Mouse (Mus musculus) urinary bladder, postnatal 36 days (tissue): Measurements from ENCODE around the gene Pign.

ENCODE experiments used
- DNase-seq, 2 experiments: peaks; one replicate each; pipeline ENCODE4 v3.0.0; 2022; ENCODE audit warnings: low spot score in 2 of 2, mixed read lengths in 1 of 2

Gene Pign

GRCm38 (mm10) chr1:105663171-105663961 lies at the start of gene Pign, which contains the start of gene Relch:
Gene Pign (minus strand): TSS chr1:105663677.
Gene Relch (plus strand): TSS chr1:105663861.
- peak; percentile 92 to 98 for DNase-seq

GRCm38 (mm10) chr1:105712822-105713221 lies 49.3 kb upstream of the Pign start:
- no peak for DNase-seq

DNA sequence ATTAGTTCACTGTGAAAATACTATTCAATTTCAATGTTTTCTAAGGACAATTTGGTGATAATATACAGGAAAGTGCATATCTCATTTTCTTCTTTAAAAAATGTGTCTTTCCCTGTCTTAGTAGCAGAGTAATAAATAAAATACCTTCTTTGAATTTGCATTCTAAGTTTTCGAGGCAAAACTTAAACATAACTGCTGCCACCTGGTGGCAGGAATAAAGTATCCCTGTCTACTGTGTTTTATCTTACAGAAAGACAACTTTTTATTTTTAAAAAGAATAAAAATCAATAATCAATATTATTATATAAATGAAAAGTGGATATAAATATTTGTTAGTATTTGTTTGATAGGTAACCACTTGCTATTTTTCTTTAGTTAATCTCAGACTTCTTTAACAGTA lies 47.8 kb upstream of the Pign start:
- peak in 1 of 2 experiments; percentile 3 for DNase-seq

- no peak for DNase-seq
Observed at GRCm38 (mm10) chr1:105709415-105709814, 45.9 kb upstream of the Pign start.

GRCm38 (mm10) chr1:105700984-105701530 lies 37.6 kb upstream of the Pign start:
- DNase-seq: no peak

GRCm38 (mm10) chr1:105695581-105695980 lies 32.1 kb upstream of the Pign start:
- no peak for DNase-seq

DNA sequence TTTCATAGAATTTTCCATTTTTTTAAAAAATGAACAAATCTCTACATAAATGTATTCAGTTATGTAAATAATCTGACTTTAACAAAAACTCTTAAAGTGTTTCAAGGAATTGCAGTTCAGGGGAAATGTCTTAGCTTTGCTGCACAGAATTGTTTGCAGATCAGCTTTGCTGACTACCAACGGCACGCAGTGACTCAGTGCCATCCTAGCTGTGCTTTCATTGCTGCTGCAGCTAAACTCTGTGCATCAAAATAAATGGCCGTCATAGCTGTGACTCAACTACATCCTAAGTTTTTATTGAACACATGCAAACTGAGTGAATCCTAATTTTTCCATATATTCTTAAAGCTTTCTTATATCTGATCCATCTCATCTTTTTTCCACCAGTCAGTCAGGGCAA lies 22.0 kb upstream of the Pign start:
- DNase-seq: no peak

- DNase-seq: no peak
Observed at GRCm38 (mm10) chr1:105680587-105680986, 17.1 kb upstream of the Pign start.

GRCm38 (mm10) chr1:105674763-105675162 lies 11.3 kb upstream of the Pign start:
- DNase-seq: no peak

GRCm38 (mm10) chr1:105669700-105670099 lies 6.2 kb upstream of the Pign start:
- DNase-seq: no peak

DNA sequence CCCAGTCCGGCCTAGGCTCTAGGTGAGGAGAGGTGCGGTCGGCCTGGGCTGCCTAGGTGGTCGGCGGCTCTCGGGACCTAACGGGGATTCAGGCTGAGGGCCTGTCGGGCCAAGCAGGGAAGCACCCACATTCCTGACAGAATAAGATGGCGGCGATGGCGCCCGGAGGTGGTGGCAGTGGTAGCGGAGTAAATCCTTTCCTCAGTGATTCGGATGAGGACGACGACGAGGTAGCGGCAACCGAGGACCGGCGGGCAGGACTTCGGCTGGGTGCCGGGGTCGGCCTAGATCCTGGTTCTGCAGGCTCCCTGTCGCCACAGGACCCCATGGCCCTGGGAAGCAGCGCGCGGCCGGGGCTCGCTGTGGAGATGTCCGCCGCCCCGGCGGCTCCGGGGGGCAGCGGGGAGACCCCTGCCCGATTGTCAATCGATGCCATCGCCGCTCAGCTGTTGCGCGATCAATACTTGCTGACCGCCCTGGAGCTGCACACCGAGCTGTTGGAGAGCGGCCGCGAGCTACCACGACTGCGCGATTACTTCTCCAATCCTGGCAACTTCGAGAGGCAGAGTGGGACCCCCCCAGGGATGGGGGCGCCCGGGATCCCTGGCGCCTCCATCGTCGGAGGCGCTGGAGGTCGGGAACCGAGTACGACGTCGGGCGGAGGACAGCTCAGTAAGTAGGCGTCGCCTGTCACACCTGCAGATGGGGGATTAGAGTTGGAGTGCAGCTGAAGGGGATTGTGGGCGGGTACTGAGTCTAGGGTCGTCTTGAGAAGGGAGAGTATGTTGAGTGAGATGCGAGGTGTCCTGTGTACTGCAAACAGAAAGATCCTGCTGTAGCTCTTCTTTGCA lies 710 bp upstream of the Pign start:
- no peak for DNase-seq

DNA sequence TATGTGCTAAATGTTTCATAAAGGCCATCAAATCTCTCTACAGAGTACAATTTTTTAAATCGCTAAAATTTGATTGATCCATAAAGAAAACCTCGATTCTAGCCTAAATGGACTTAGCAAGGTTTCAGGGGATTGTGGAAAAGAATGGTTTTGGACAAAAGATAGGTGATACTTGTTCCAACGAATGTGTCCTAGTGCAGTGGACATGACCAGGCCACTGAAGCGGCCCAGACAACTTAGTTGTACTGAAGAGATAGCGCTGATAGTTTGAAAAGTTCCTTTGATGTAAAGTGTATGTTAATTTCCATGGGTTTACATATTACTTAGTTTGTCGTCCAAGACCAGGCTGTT lies 682 bp downstream of the Pign start:
- no peak for DNase-seq

- DNase-seq: no peak
Observed at GRCm38 (mm10) chr1:105660015-105660414, 3.5 kb downstream of the Pign start.

- no peak for DNase-seq
Observed at GRCm38 (mm10) chr1:105653981-105654380, 9.5 kb downstream of the Pign start.

DNA sequence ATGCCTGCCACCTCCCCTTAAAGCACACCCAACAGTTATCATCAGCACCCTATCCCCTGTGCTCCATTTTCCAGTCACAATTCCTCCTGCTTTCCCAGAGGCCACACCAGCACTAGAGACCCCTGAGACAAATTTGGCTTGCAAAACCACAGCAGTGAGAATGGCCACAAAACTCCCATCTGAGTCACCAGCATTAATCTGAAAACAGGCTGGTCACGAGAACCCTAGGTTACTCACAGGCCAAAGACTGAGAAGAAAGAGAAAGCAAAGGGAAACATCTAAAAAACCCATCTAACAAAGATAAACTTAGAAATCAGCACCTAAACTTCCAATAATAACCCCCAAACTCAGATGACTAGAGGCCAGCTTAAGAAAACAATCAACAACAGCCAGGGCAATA lies 12.8 kb downstream of the Pign start:
- DNase-seq: no peak

GRCm38 (mm10) chr1:105644093-105644492 lies 19.4 kb downstream of the Pign start:
- DNase-seq: no peak

DNA sequence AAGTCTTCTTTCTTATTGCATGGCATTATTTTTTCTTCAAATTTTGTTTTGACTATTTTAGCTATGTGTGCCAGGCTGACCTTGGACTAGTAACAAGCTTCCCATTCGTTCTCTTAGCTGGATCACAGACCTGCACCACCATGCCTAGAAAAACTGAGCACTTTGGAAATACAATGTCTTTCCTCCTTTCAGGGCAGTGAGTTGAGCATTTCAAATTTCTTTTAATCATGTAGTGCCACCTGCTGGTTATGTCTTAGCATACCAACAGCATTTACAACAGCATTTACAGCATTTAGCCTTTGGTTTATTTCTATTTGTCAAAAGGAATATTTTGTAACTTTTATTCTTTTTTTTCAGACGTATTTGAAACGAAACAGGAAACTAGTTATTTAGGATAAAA lies 33.0 kb downstream of the Pign start:
- DNase-seq: no peak

- DNase-seq: no peak
Observed at GRCm38 (mm10) chr1:105589673-105590072, 73.8 kb downstream of the Pign start.

- no peak for DNase-seq
Observed at GRCm38 (mm10) chr1:105588697-105589096, 74.8 kb downstream of the Pign start.

DNA sequence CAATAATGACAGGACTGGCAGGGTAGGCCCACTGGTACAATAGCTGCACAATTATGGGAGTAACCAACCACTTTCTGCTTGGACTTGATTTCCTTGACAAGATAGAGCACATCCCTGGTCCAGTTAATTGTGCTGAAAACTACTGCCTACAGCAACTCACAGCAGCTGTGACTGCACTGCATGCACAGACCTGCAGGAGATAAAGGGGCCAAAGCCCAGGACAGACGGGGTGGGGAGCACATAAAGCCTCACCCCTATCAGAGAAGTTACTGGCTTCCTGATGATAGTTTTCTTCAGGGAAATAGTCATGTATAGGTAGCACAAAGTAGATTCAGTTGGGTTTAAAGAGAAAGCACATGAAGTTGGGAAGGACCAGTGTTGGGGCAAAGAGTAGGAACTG lies 80.7 kb downstream of the Pign start:
- DNase-seq: no peak

DNA sequence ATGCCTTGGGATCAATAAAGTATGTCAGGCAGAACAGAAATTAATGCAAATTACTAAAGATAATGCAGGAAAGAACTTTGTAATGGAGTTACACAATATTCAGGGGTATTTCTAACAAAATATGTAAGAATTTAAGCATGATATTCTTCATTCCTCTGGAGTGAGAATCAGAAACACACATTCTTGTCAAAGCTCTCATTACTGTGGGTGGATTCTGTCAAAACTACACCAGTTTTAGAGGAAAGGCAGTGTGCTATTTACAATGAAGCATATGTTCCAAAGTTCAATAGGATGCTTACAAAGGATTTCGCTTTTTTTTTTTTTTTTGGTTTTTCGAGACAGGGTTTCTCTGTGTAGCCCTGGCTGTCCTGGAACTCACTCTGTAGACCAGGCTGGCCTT lies 82.6 kb downstream of the Pign start:
- DNase-seq: no peak

DNA sequence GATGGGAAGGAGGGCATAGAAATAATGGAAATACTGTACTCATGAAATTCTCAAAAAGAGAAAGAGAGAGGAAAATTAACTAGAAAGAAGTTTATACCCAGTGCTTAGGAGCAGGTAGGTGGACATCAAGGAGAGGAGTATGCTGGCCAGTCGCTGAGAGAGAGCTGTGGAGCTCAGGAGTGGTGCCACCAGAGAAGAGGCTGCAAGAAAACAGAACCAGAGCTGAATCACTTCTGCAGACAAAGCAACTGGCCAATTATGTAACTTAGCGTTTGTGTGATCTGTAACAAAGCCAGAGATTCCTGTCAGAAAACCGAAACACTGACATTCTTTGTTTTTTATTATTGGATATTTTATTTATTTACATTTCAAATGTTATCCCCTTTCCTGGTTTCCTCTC lies 97.4 kb downstream of the Pign start:
- DNase-seq: no peak

DNA sequence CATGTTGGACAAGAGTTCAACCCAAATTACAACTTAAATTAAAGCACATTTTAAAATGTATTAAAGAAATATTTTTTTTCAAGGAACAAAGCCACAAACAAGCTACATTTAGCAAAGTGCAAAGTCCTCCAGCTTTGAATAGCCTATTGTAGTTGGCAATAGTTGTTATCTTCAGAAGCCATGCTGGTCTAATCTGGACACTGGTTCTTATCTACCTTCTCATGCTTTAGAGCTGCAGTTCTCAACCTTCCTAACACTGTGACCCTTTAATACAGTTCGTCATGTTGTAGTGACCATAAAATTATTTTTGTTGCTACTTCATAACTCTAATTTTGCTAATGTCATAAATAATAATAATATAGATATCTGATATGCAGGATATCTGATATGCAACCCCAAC lies 99.2 kb downstream of the Pign start:
- DNase-seq: no peak
